Mouse (Mus musculus): ENCODE data around the gene Terf2ip.

Gene Terf2ip

GRCm38 (mm10) chr8:112010997-112011815 lies at the start of gene Terf2ip, which contains the start of gene Kars:
Gene Terf2ip, plus strand, starts transcription at chr8:112011398.
Gene Kars, minus strand, starts transcription at chr8:112011323.
- peak; percentile 96 for ATAC-seq (ENCODE audit: low TSS enrichment)

- ATAC-seq (ENCODE audit: low TSS enrichment), result no peak
Observed at GRCm38 (mm10) chr8:111962589-111962988, 48.6 kb upstream of the Terf2ip start.

- ATAC-seq (ENCODE audit: low TSS enrichment), result no peak
Observed at GRCm38 (mm10) chr8:111963091-111963490, 48.1 kb upstream of the Terf2ip start.

GRCm38 (mm10) chr8:111963546-111963945 lies 47.7 kb upstream of the Terf2ip start:
- no peak for ATAC-seq (ENCODE audit: low TSS enrichment)

GRCm38 (mm10) chr8:111964351-111964750 lies 46.8 kb upstream of the Terf2ip start:
- ATAC-seq (ENCODE audit: low TSS enrichment), result peak; percentile 68

GRCm38 (mm10) chr8:111964849-111965561 lies 46.2 kb upstream of the Terf2ip start:
- ATAC-seq (ENCODE audit: low TSS enrichment), result no peak

GRCm38 (mm10) chr8:111967246-111967870 lies 43.8 kb upstream of the Terf2ip start:
- ATAC-seq (ENCODE audit: low TSS enrichment), result no peak

GRCm38 (mm10) chr8:111968541-111968940 lies 42.7 kb upstream of the Terf2ip start:
- ATAC-seq (ENCODE audit: low TSS enrichment), result no peak

- ATAC-seq (ENCODE audit: low TSS enrichment), result no peak
Observed at GRCm38 (mm10) chr8:111968991-111969390, 42.2 kb upstream of the Terf2ip start.

- ATAC-seq (ENCODE audit: low TSS enrichment), result no peak
Observed at GRCm38 (mm10) chr8:111974138-111974537, 37.1 kb upstream of the Terf2ip start.

GRCm38 (mm10) chr8:111975706-111976105 lies 35.5 kb upstream of the Terf2ip start:
- ATAC-seq (ENCODE audit: low TSS enrichment), result no peak

- no peak for ATAC-seq (ENCODE audit: low TSS enrichment)
Observed at GRCm38 (mm10) chr8:111976326-111976725, 34.9 kb upstream of the Terf2ip start.

- ATAC-seq (ENCODE audit: low TSS enrichment), result no peak
Observed at GRCm38 (mm10) chr8:111978147-111978546, 33.1 kb upstream of the Terf2ip start.

- ATAC-seq (ENCODE audit: low TSS enrichment), result no peak
Observed at GRCm38 (mm10) chr8:111982116-111982515, 29.1 kb upstream of the Terf2ip start.

GRCm38 (mm10) chr8:111984511-111984910 lies 26.7 kb upstream of the Terf2ip start:
- peak; percentile 50 for ATAC-seq (ENCODE audit: low TSS enrichment)

- peak; percentile 45 for ATAC-seq (ENCODE audit: low TSS enrichment)
Observed at GRCm38 (mm10) chr8:111989911-111990310, 21.3 kb upstream of the Terf2ip start.

GRCm38 (mm10) chr8:111991278-111991677 lies 19.9 kb upstream of the Terf2ip start:
- ATAC-seq (ENCODE audit: low TSS enrichment), result peak; percentile 42

- ATAC-seq (ENCODE audit: low TSS enrichment), result peak; percentile 96
Observed at GRCm38 (mm10) chr8:111992013-111992702, 19.0 kb upstream of the Terf2ip start, which contains the start of gene Adat1. Gene Adat1, minus strand, starts transcription at chr8:111992302.

- ATAC-seq (ENCODE audit: low TSS enrichment), result no peak
Observed at GRCm38 (mm10) chr8:111992703-111993039, 18.5 kb upstream of the Terf2ip start.

- ATAC-seq (ENCODE audit: low TSS enrichment), result no peak
Observed at GRCm38 (mm10) chr8:112004754-112005153, 6.4 kb upstream of the Terf2ip start.

- peak; percentile 99 for ATAC-seq (ENCODE audit: low TSS enrichment)
Observed at GRCm38 (mm10) chr8:112005601-112006000, 5.6 kb upstream of the Terf2ip start.

GRCm38 (mm10) chr8:112007669-112008068 lies 3.5 kb upstream of the Terf2ip start:
- no peak for ATAC-seq (ENCODE audit: low TSS enrichment)
